Mouse (Mus musculus) liver, embryonic 14.5 days (tissue): ENCODE measurements around the gene Tceanc2.

Experiments
- CTCF ChIP-seq: IDR thresholded peaks from 2 replicates; pipeline ENCODE4 v1.5.1; 2016; ENCODE audit warnings: antibody characterized with exemption, low read depth, control low read depth
- EP300 ChIP-seq: IDR thresholded peaks from 2 replicates; pipeline ENCODE4 v1.6.1; 2016; ENCODE audit warnings: antibody characterized with exemption, low read depth

DNA sequence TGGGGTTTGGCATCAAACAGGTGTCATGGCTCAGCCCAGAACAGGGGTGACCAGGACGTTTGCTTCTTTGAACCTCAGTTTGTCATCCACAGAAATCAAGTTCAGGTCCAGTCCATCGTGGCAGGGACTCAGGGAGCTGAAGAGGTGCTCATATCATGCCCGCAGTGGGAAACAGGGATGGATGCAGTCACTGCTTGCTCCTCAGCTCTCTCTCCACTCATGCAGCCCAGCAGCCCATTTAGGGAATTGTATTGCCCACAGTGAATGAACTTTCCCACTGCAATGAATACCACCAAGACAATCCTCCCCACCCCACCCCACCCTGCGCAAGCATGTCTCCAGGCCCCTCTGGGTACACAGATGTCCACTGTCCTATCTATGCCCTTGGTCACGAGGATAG lies 33.0 kb upstream of the Tceanc2 start:
- TF ChIP-seq CTCF (no peak), EP300 (no peak)
